Mouse (Mus musculus) midbrain, embryonic 16.5 days (tissue): ENCODE data around the gene Efhb. TPM values are rescaled to one million over a fixed set of nuclear protein-coding genes. Genes with fewer than 3 reads are reported as not detected.

Source experiments
- ATAC-seq: fragments of 200-750 bp; cut with Nextera tagmentation; 2 replicates; pipeline ENCODE4 v1.8.0; 2017; ENCODE audit warnings: moderate TSS enrichment
- H3K27ac ChIP-seq: fragments of 300-500 bp; sonication (generic); 2 replicates; pipeline ENCODE4 v1.5.1; 2014; ENCODE audit warnings: mild to moderate bottlenecking, low read length, mixed read lengths
- H3K27me3 ChIP-seq: fragments of 300-500 bp; sonication (generic); 2 replicates; pipeline ENCODE4 v1.6.1; 2014; ENCODE audit warnings: low read depth, low read length, mixed read lengths; ENCODE audit not compliant: control insufficient read depth, insufficient read depth
- H3K36me3 ChIP-seq: fragments of 300-500 bp; sonication (generic); 2 replicates; pipeline ENCODE4 v1.6.1; 2014; ENCODE audit warnings: mild to moderate bottlenecking, low read length, moderate library complexity, mixed read lengths; ENCODE audit not compliant: control insufficient read depth, insufficient read depth
- H3K4me1 ChIP-seq: fragments of 300-500 bp; sonication (generic); 2 replicates; pipeline ENCODE4 v1.6.1; 2014; ENCODE audit warnings: mild to moderate bottlenecking, low read length, mixed read lengths; ENCODE audit not compliant: control insufficient read depth, insufficient read depth
- H3K4me2 ChIP-seq: fragments of 300-500 bp; sonication (generic); 2 replicates; pipeline ENCODE4 v1.6.1; 2014; ENCODE audit warnings: mild to moderate bottlenecking, low read length, mixed read lengths
- H3K4me3 ChIP-seq: fragments of 300-500 bp; sonication (generic); 2 replicates; pipeline ENCODE4 v1.5.1; 2014; ENCODE audit warnings: low read depth, mild to moderate bottlenecking, low read length, moderate library complexity, mixed read lengths
- H3K9ac ChIP-seq: fragments of 300-500 bp; sonication (generic); 2 replicates; pipeline ENCODE4 v1.6.1; 2014; ENCODE audit warnings: low read depth, low read length, mixed read lengths
- H3K9me3 ChIP-seq: fragments of 300-500 bp; sonication (generic); replicated peaks from 2 replicates; pipeline ENCODE4 v1.6.1; 2014; ENCODE audit warnings: mild to moderate bottlenecking, low read length, mixed read lengths; ENCODE audit not compliant: control insufficient read depth, poor library complexity, severe bottlenecking
- WGBS: fragments of 180-500 bp; shearing (Covaris S2); extraction: QIAGEN DNeasy Blood & Tissue Kit; methylation state at CpG from one replicate; pipeline ENCODE4 v1.1.7; 2014; 5-methylcytosine and 5-hydroxymethylcytosine counted together
- polyA plus RNA-seq: library from polyadenylated mRNA; unstranded; fragments of >200 nt; fragmentation: Nextera tagmentation; extraction: Ambion mirVana; gene quantifications from 2 replicates; pipeline ENCODE4 v1.2.1, GENCODE M21; 2015

Efhb gene
- polyA plus RNA-seq, 1 experiment from 2014 or later: 1.1 TPM

DNA sequence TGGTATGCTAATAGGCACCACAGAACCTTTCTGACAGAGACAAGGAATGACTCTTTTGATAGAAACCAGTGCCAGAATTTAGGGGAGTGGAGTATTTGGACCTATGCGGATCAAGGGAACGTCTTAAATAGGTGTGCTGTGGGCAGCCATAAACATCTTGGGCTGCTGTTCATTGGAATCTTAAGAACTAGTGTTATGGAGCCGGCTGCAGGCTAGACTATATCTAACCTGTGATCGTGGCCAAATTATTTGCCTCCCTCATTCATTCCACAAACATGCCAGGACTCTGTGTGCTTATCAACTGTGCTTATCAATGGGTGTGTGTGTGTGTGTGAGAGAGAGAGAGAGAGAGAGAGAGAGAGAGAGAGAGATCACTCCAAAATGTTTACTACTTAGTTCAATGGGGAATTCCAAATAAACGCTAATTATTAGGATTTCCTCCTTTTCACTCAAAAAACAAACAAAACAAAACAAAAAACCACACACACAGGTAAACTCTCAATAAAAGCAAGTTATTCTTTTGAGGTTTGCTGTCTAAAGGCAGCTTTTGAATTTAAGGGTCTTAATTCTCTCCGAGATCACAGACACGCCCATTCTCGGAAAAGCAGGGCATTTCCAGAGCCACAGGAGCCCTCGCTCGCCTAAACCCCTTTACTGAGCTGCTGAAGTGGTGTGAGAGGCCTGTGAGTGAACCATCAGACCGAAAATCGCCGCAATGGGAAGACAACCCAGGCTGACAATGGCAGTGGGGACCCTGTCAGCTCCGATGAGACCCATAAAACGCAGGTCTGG is 15.1 kb upstream of the Efhb start:
- Histone ChIP-seq H3K4me3 (peak overlapping the region; percentile 100), H3K27ac (peak overlapping the region; percentile 96), H3K27me3 (no peaks in the 10 kb centered on the region), H3K36me3 (no peaks in the 10 kb centered on the region), H3K4me2 (peak overlapping the region; percentile 69), H3K9me3 (no peaks in the 10 kb centered on the region), H3K9ac (peak overlapping the region; percentile 75), H3K4me1 (peaks cover 26% of the 10 kb centered on the region)
- 7% methylated on average over 15 of the region's 15 CpGs for WGBS
- ATAC-seq: peak; percentile 14

DNA sequence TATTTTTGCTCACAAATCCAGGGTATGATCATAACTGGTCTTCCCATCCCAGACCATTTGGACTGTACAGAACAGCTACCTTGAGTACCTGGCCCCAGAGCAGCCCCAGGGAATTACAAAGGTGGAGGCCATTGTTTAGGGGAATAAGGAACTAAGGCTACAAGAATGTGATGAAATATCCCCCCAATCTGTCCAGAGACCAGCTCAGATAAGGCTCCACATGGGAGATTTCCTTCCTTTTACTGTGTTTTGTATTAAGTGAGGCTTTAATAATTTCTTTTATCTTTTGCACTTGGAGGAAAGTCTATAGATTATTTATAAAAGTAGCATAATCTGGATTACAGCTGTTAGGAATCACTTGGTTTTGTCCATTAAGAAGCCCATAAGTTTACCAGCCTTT is 5.6 kb upstream of the Efhb start:
- no peaks in the 10 kb centered on the region for H3K9me3 ChIP-seq
- no peak for ATAC-seq
- no peaks in the 10 kb centered on the region for H3K36me3 ChIP-seq
- H3K4me2 ChIP-seq: no peak overlapping the region
- H3K27me3 ChIP-seq: no peaks in the 10 kb centered on the region
- no peak overlapping the region for H3K27ac ChIP-seq
- H3K4me3 ChIP-seq: no peak overlapping the region
- no peak overlapping the region for H3K9ac ChIP-seq
- peaks cover 2% of the 10 kb centered on the region; the same call in 1 of the 2 replicates for H3K4me1 ChIP-seq

DNA sequence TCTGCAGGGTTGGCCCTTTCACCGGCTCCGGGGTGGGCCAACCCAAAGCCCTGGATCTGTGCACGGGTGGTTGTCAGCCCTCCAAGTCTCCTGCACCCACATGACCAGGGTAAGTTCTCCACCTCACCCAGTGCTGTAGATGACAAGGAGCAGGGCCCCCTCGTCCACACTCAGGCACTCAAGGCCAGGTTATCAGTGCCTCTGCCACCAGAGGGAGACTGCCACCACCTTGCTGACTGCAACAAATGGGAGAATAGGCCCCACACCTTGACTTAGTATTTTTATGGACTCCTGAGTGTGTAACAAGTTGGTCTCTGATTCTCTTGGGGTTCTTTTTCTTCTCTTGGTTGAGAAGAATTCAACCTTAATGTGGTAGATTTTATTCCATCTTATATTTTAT is 2.4 kb upstream of the Efhb start:
- Histone ChIP-seq H3K27me3 (no peaks in the 10 kb centered on the region), H3K4me1 (peaks cover 9% of the 10 kb centered on the region; the same call in 1 of the 2 replicates), H3K9me3 (no peaks in the 10 kb centered on the region), H3K9ac (no peak overlapping the region), H3K36me3 (no peaks in the 10 kb centered on the region), H3K4me2 (no peak overlapping the region), H3K4me3 (no peak overlapping the region), H3K27ac (no peak overlapping the region)
- no peak for ATAC-seq
- 62% methylated on average over 4 of the region's 4 CpGs for WGBS

DNA sequence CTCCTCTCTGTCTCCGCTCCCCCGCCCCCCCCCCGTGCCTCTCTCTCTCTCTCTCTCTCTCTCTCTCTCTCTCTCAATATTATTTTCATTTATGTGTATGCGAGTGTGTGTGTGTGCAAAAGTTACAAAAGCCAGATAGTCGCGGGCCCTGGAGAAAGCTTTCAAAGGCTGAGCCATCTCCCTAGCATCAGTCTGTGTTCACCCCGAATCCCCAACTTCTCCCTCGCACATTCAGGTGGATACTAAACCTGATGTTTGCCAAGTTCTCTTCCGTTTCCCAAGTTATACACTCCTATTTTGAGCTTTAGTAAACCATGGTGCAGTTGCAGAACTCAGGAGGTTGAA is 347 bp upstream of the Efhb start:
- Histone ChIP-seq H3K9ac (peak overlapping the region; percentile 59), H3K27ac (peak overlapping the region; percentile 22; the same call in 1 of the 2 replicates), H3K4me1 (peaks cover 9% of the 10 kb centered on the region; the same call in 1 of the 2 replicates), H3K4me3 (peak overlapping the region; percentile 47), H3K9me3 (no peaks in the 10 kb centered on the region), H3K27me3 (no peaks in the 10 kb centered on the region), H3K4me2 (peak overlapping the region; percentile 89), H3K36me3 (no peaks in the 10 kb centered on the region)
- 21% methylated on average over 7 of the region's 9 CpGs for WGBS
- peak; percentile 59; the same call in 1 of the 2 replicates for ATAC-seq

DNA sequence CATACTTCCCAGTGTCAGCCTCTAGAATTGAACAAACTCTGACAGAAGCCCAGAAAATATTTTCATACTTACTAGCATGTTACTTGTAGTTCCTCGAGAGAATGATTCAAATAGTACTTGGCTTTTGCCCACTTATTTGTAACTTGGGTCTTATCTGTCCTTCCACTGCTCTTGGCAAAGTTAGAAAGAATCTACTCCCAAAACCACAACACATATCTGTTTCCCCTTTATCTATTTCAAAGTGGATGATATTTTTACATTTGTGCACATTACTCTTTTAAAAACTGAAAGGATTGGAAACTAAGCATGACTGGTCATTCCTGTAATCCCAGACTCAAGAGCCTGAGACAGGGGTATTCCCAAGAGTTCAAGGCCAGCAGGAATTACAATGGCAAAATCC is 6.4 kb downstream of the Efhb start:
- no peaks in the 10 kb centered on the region for H3K9me3 ChIP-seq
- no peak overlapping the region for H3K4me2 ChIP-seq
- WGBS: 85% methylated on average over 1 of the region's 1 CpGs
- no peak for ATAC-seq
- no peak overlapping the region for H3K27ac ChIP-seq
- no peak overlapping the region for H3K9ac ChIP-seq
- no peaks in the 10 kb centered on the region for H3K4me1 ChIP-seq
- H3K36me3 ChIP-seq: no peaks in the 10 kb centered on the region
- H3K27me3 ChIP-seq: no peaks in the 10 kb centered on the region
- H3K4me3 ChIP-seq: no peak overlapping the region

DNA sequence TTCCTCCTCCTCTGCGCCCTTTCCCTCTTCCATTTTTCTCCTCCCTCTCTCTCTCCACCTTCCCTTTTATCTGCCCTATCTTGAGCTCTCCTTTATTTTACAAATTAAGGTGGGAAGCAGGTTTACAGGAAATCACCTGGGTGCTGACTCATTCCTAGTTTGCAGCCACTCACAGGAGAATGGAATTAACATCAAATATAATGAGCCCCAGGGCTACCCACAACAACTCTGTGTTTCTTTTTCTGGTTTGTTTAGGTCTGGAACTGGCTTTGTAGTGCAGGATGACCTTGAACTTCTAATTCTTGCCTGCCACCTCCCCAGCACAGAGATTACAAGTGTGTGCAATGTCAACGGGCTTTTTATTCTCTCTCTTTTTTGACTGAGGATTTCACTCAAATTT is 7.0 kb downstream of the Efhb start:
- H3K4me1 ChIP-seq: no peaks in the 10 kb centered on the region
- no peak overlapping the region for H3K4me2 ChIP-seq
- H3K27me3 ChIP-seq: no peaks in the 10 kb centered on the region
- H3K4me3 ChIP-seq: no peak overlapping the region
- WGBS: 87% methylated on average over 2 of the region's 2 CpGs
- no peaks in the 10 kb centered on the region for H3K36me3 ChIP-seq
- H3K27ac ChIP-seq: no peak overlapping the region
- no peaks in the 10 kb centered on the region for H3K9me3 ChIP-seq
- no peak for ATAC-seq
- H3K9ac ChIP-seq: no peak overlapping the region

DNA sequence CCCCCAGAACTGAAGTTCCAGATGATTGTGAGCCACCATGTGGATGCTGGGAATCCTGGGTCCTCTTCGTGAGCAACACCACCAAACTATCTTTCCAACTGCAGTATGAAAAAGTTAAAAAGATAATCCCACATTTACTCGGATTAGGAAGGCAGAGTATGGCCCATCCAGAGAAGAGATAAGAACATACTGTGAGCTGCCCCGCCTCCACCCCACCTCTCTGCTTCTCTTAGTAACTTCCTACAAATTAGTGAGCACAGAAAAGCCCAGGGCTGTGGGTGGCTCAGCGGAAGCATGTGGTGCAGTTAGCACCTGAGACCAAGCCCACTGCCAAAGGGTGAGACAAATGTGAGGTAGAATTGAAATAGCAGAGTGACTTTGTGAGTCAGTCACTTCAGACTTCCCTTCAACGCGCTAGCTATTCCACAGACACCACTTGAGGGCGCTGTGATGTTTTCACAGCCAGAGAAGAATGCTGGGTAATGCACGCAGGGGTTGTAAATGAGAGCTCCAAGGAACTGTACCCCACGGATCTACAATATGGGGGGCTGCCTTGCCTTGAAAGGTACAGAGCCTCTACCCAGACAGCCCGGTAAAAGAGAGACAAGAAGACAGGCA is 60.3 kb downstream of the Efhb start:
- Histone ChIP-seq H3K27ac (no peak overlapping the region), H3K27me3 (no peaks in the 10 kb centered on the region), H3K4me2 (no peak overlapping the region), H3K4me3 (no peak overlapping the region), H3K9me3 (no peaks in the 10 kb centered on the region), H3K4me1 (no peaks in the 10 kb centered on the region), H3K36me3 (no peaks in the 10 kb centered on the region), H3K9ac (no peak overlapping the region)
- WGBS: 45% methylated on average over 10 of the region's 10 CpGs
- no peak for ATAC-seq

DNA sequence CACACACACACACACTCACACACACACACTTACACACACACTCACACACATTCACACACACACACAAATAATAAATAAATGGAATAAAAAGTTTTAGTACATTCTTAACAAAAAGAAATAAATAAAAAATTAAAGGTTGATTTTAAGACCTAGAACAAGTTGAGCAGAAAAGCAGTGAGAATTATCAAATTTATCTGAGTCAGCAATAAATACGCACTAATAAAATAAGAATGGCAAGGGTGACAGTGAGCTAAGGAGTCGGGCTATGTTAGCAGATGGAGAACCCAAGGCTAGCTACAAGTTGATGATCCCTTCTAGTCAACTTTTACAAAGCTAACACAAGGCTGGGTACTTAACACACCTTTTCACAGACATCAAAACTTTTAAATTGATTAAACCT is 69.9 kb downstream of the Efhb start:
- Histone ChIP-seq H3K36me3 (no peaks in the 10 kb centered on the region), H3K4me1 (no peaks in the 10 kb centered on the region), H3K27ac (no peak overlapping the region), H3K9ac (no peak overlapping the region), H3K4me3 (no peak overlapping the region), H3K27me3 (no peaks in the 10 kb centered on the region), H3K9me3 (no peaks in the 10 kb centered on the region), H3K4me2 (no peak overlapping the region)
- 91% methylated on average over 2 of the region's 2 CpGs for WGBS
- ATAC-seq: no peak

DNA sequence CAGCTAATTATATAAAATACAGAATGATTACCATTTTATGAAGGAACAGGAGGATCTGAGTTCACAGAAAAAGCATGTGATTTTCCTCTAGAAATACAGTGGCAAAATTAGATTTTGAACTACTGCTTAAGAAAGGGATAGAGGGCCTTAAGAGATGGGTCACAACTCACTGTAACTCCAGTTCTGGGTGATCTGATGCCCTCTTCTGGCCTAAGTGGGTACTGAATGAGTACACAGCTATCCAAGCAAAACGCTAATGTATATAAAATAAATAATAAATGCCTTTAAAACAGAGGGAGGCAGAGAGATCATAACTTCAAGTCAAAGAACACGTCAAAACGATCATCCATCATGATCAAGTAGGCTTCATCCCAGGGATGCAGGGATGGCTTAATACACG is 73.6 kb downstream of the Efhb start:
- Histone ChIP-seq H3K9ac (no peak overlapping the region), H3K27me3 (no peaks in the 10 kb centered on the region), H3K27ac (no peak overlapping the region), H3K4me3 (no peak overlapping the region), H3K4me2 (no peak overlapping the region), H3K4me1 (no peaks in the 10 kb centered on the region), H3K9me3 (no peaks in the 10 kb centered on the region), H3K36me3 (no peaks in the 10 kb centered on the region)
- ATAC-seq: no peak; the same call in 1 of the 2 replicates
- 46% methylated on average over 4 of the region's 4 CpGs for WGBS
